ENCODE assay signal across 10 mouse cellular contexts in the genomic region with DNA sequence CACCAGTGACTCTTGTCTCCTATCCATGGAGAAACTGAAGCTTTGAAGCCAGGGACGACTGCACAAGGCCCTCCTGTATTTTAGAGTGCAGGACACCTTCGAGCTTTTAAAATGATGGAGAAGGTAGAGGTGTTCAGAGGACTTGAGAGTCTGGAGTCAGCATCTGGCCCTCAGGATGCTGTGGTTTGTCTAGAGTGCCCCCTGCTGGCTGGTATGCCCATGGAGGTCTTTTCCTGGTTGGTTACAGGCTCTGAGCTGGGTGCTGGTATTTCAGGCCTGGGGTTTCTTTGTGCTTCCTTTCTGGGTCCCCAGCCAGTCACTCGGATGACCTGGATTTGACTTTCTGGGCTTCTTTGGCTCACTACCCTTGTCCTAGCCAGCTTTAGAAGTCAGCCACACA.
DNase-seq lines count a peak whose midpoint lies in the region; ATAC-seq and TF ChIP-seq lines count a peak whose summit lies in the region.
"Had no signal": no experiment of that assay in that cellular context is flagged by ENCODE, and none has a peak within 500 bp of the region (broad histone marks: within the 10 kb centered on the region; RNA-seq: fewer than 3 reads in every experiment).

No protein-coding gene starts in this region.

- ATAC-seq in limb, embryonic 11.5 days (ENCODE audit: insufficient number of reproducible peaks, low FRiP score, low TSS enrichment, low read depth): no peak
- no peak for ATAC-seq in neural tube, embryonic 11.5 days (ENCODE audit: insufficient read depth, low FRiP score, low TSS enrichment)

- no peaks in the 10 kb centered on the region for H3K27me3 ChIP-seq in limb, embryonic 11.5 days (ENCODE audit: control insufficient read depth, insufficient read depth, low read length)
- H3K27me3 ChIP-seq in neural tube, embryonic 11.5 days (ENCODE audit: control insufficient read depth, insufficient read depth, low read length): no peaks in the 10 kb centered on the region
- H3K27me3 ChIP-seq: embryonic facial prominence, embryonic 15.5 days had no signal

- H3K27ac ChIP-seq in ES-E14 (ENCODE audit: insufficient read depth, low read depth, low read length, poor library complexity, severe bottlenecking): no peak overlapping the region
- H3K27ac ChIP-seq in limb, embryonic 11.5 days (replicated peaks; ENCODE audit: low read depth, low read length): no peak overlapping the region
- no peak overlapping the region for H3K27ac ChIP-seq in neural tube, embryonic 11.5 days (ENCODE audit: low read depth, low read length)
- H3K27ac ChIP-seq: embryonic facial prominence, embryonic 15.5 days had no signal

- in situ Hi-C loops in ES-E14 (cut with MboI; ENCODE audit: low sequenced_read_pairs in 2 of 2, unreplicated experiment in 2 of 2): loop anchor here (25.0 kb wide), 2 partner anchors 580 to 1055 kb away; no protein-coding TSS in a partner anchor

- no peaks in the 10 kb centered on the region for H3K36me3 ChIP-seq in ES-E14 (ENCODE audit: control insufficient read depth, insufficient read depth, low read length, poor library complexity, severe bottlenecking)
- H3K36me3 ChIP-seq in limb, embryonic 11.5 days (ENCODE audit: control insufficient read depth, insufficient read depth, low read length): peaks cover 7% of the 10 kb centered on the region; the same call in 1 of the 2 replicates
- peaks cover 3% of the 10 kb centered on the region; the same call in 1 of the 2 replicates for H3K36me3 ChIP-seq in neural tube, embryonic 11.5 days (ENCODE audit: control insufficient read depth, insufficient read depth, low read length)

- H3K4me2 ChIP-seq in limb, embryonic 11.5 days (ENCODE audit: low read depth, severe bottlenecking): no peak overlapping the region
- H3K4me2 ChIP-seq in neural tube, embryonic 11.5 days (ENCODE audit: low read depth): no peak overlapping the region
- H3K4me2 ChIP-seq: embryonic facial prominence, embryonic 15.5 days had no signal

- H3K4me1 ChIP-seq in ES-E14 (ENCODE audit: control insufficient read depth in 2 of 2, insufficient read depth in 2 of 2, low read length in 2 of 2, poor library complexity in 1 of 2): peaks cover 0 to 2% of the 10 kb centered on the region in 2 experiments; a peak in 1 of 4 replicates
- peaks cover 18% of the 10 kb centered on the region for H3K4me1 ChIP-seq in limb, embryonic 11.5 days (ENCODE audit: control insufficient read depth, insufficient read depth, low read length)
- H3K4me1 ChIP-seq in neural tube, embryonic 11.5 days (ENCODE audit: control insufficient read depth, insufficient read depth, low read length): peaks cover 11% of the 10 kb centered on the region

- H3K9me3 ChIP-seq in ES-E14 (ENCODE audit: control insufficient read depth, insufficient read depth, low read depth, low read length): no peaks in the 10 kb centered on the region
- H3K9me3 ChIP-seq in limb, embryonic 11.5 days (ENCODE audit: control insufficient read depth, low read length): no peaks in the 10 kb centered on the region
- no peaks in the 10 kb centered on the region for H3K9me3 ChIP-seq in neural tube, embryonic 11.5 days (ENCODE audit: control insufficient read depth, low read length)
- H3K9me3 ChIP-seq: embryonic facial prominence, embryonic 15.5 days had no signal

- WGBS in limb, embryonic 11.5 days: 62% methylated on average over 3 of the region's 3 CpGs
- WGBS in neural tube, embryonic 11.5 days: 58% methylated on average over 3 of the region's 3 CpGs

- no peak overlapping the region for H3K4me3 ChIP-seq in ES-E14 (ENCODE audit: insufficient read depth in 1 of 2, low read depth in 1 of 2, low read length in 2 of 2, poor library complexity in 1 of 2, severe bottlenecking in 1 of 2)
- H3K4me3 ChIP-seq in limb, embryonic 11.5 days (ENCODE audit: low read depth, low read length): no peak overlapping the region
- no peak overlapping the region for H3K4me3 ChIP-seq in neural tube, embryonic 11.5 days (ENCODE audit: low read depth, low read length)
- H3K4me3 ChIP-seq: embryonic facial prominence, embryonic 15.5 days; megakaryocyte, embryonic 14.5 days had no signal

- H3K9ac ChIP-seq in ES-E14 (ENCODE audit: insufficient read depth, low read depth, low read length, poor library complexity, severe bottlenecking): no peak overlapping the region
- H3K9ac ChIP-seq in limb, embryonic 11.5 days (ENCODE audit: low read length): no peak overlapping the region
- no peak overlapping the region for H3K9ac ChIP-seq in neural tube, embryonic 11.5 days (ENCODE audit: low read length)
- H3K9ac ChIP-seq: embryonic facial prominence, embryonic 15.5 days had no signal

- peak; percentile 35 to 75 for DNase-seq in layer of hippocampus, adult 18-20 months (ENCODE audit: low spot score in 2 of 2)
- no peak for DNase-seq in layer of hippocampus, adult 9-11 months
- peak; percentile 68 for DNase-seq in ES-E14 (ENCODE audit: low read depth, low spot score)
- peak; percentile 61 for DNase-seq in cerebellum, adult 11-12 months
- DNase-seq in gastrocnemius, postnatal 25 days: peak; percentile 53
- peak; percentile 80 for DNase-seq in limb, embryonic 11.5 days (ENCODE audit: low spot score)
- peak; percentile 60 for DNase-seq in neural tube, embryonic 11.5 days (ENCODE audit: low spot score)
- peak; percentile 54 for DNase-seq in yolk sac, embryonic 10.5 days (ENCODE audit: low spot score)

TF ChIP-seq in ES-E14, 5 proteins besides CTCF, POLR2A, EP300 and RAD21:
- TF ChIP-seq ZNF384 (IDR thresholded peaks at IDR 0.05; ENCODE audit: low read depth, low read length): no peak
- no peak for TF ChIP-seq ZC3H11A (IDR thresholded peaks at IDR 0.05; ENCODE audit: borderline replicate concordance, low read depth, low read length)
- TF ChIP-seq HCFC1 (IDR thresholded peaks at IDR 0.05; ENCODE audit: borderline replicate concordance, insufficient read depth, low read length): no peak
- no peak for TF ChIP-seq MAFK (IDR thresholded peaks at IDR 0.05; ENCODE audit: insufficient read depth, low read depth, low read length)
- no peak for TF ChIP-seq CHD2 (IDR thresholded peaks at IDR 0.05; ENCODE audit: low read depth, low read length)
